16 mouse cellular contexts compared by ENCODE assay signal in the genomic region with DNA sequence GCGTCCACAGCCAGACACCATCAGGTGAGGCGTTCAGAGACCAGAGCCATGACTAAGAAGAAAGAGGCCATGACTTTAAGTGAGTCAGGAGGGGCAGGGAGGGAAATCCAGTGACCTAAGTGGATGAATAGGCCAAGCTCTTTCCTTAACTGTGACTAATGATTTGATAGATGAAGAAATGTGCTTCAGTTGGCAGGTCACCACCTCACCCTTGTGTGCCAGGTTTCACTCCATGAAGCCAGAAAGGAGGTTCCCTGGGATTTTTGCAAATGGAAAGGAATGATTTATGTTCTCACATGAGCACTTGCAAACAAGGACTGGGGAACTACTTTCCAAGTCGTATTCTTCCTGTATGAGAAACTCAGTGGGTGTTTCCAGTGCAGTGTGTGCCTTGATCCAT.
DNase-seq lines count a peak whose midpoint lies in the region; ATAC-seq and TF ChIP-seq lines count a peak whose summit lies in the region.
"Had no signal": no experiment of that assay in that cellular context is flagged by ENCODE, and none has a peak within 500 bp of the region (broad histone marks: within the 10 kb centered on the region; RNA-seq: fewer than 3 reads in every experiment).

No protein-coding gene starts in this region.

- no peak for TF ChIP-seq POLR2A in cerebellum, adult 2 months (IDR thresholded peaks at IDR 0.05; ENCODE audit: borderline replicate concordance, insufficient read depth, low read length)

- H3K4me1 ChIP-seq in cerebellum, adult 2 months (ENCODE audit: control insufficient read depth, insufficient read depth, low read length), result no peaks in the 10 kb centered on the region
- H3K4me1 ChIP-seq in lung, postnatal 0 days (ENCODE audit: insufficient read depth, low read depth, low read length), result no peaks in the 10 kb centered on the region
- H3K4me1 ChIP-seq: embryonic facial prominence, embryonic 10.5 days; forebrain, embryonic 12.5 days; heart, embryonic 13.5 days; liver, embryonic 12.5 days had no signal

- 62% methylated on average over 3 of the region's 3 CpGs for WGBS in cerebellum, adult 2 months
- WGBS in lung, postnatal 0 days, result 64% methylated on average over 3 of the region's 3 CpGs

- H3K36me3 ChIP-seq in lung, postnatal 0 days (ENCODE audit: insufficient read depth, low read length), result no peaks in the 10 kb centered on the region
- H3K36me3 ChIP-seq: embryonic facial prominence, embryonic 10.5 days; forebrain, embryonic 12.5 days; heart, embryonic 13.5 days; liver, embryonic 12.5 days had no signal

- H3K27ac ChIP-seq in cerebellum, adult 2 months (ENCODE audit: insufficient read depth, low read length), result no peak overlapping the region
- H3K27ac ChIP-seq in lung, postnatal 0 days (ENCODE audit: low read length), result no peak overlapping the region
- H3K27ac ChIP-seq: embryonic facial prominence, embryonic 10.5 days; forebrain, embryonic 12.5 days; heart, embryonic 13.5 days; hindbrain, embryonic 14.5 days; liver, embryonic 12.5 days; macrophage had no signal

- TF ChIP-seq EP300 in lung, postnatal 0 days (IDR thresholded peaks at IDR 0.05), result no peak

- peak; percentile 2 to 5 for DNase-seq in cerebellum, postnatal 14 days
- DNase-seq in cerebellum, adult 2 months, result no peak
- peak; percentile 10 for DNase-seq in lung, postnatal 36 days
- no peak for DNase-seq in lung, postnatal 0 days (ENCODE audit: low spot score)
- peak; percentile 87 for DNase-seq in fat pad, adult 2 months (ENCODE audit: extremely low read depth, low read depth, low spot score)
- DNase-seq in skeletal muscle tissue, adult 2 months (ENCODE audit: low read depth, low spot score), result peak; percentile 87
- no peak for DNase-seq in retina, embryonic 14.5 days (ENCODE audit: low spot score)
- DNase-seq: kidney, adult 8-10 months; right cerebral cortex, postnatal 4 days had no signal

- ATAC-seq in lung, postnatal 0 days, result no peak
- no peak for ATAC-seq in megakaryocyte progenitor cell, adult 5-6 weeks (replicated peaks; ENCODE audit: poor library complexity)
- ATAC-seq: liver, embryonic 12.5 days had no signal

- H3K9me3 ChIP-seq in lung, postnatal 0 days (ENCODE audit: low read length), result no peaks in the 10 kb centered on the region
- H3K9me3 ChIP-seq: embryonic facial prominence, embryonic 10.5 days; forebrain, embryonic 12.5 days; heart, embryonic 13.5 days; liver, embryonic 12.5 days had no signal

- TF ChIP-seq CTCF in cerebellum, adult 2 months (IDR thresholded peaks at IDR 0.05; ENCODE audit: borderline replicate concordance, insufficient read depth, low read depth, low read length), result no peak
- no peak for TF ChIP-seq CTCF in lung, postnatal 0 days (IDR thresholded peaks at IDR 0.05)

- H3K9ac ChIP-seq in lung, postnatal 0 days (replicated peaks; ENCODE audit: low read depth), result no peak overlapping the region
- H3K9ac ChIP-seq: forebrain, embryonic 12.5 days; heart, embryonic 13.5 days; hindbrain, embryonic 14.5 days; liver, embryonic 12.5 days had no signal

- no peak overlapping the region for H3K4me2 ChIP-seq in lung, postnatal 0 days (replicated peaks; ENCODE audit: low read depth, low read length)
- H3K4me2 ChIP-seq: forebrain, embryonic 12.5 days; heart, embryonic 13.5 days; hindbrain, embryonic 14.5 days; liver, embryonic 12.5 days had no signal

- H3K4me3 ChIP-seq in cerebellum, adult 2 months (replicated peaks; ENCODE audit: insufficient read depth, low read depth, low read length), result no peak overlapping the region
- H3K4me3 ChIP-seq in lung, postnatal 0 days (ENCODE audit: low read depth, low read length), result no peak overlapping the region
- H3K4me3 ChIP-seq: embryonic facial prominence, embryonic 10.5 days; forebrain, embryonic 12.5 days; heart, embryonic 13.5 days; liver, embryonic 12.5 days had no signal

- no peaks in the 10 kb centered on the region for H3K27me3 ChIP-seq in cerebellum, adult 2 months (ENCODE audit: control insufficient read depth, insufficient read depth, low read length)
- H3K27me3 ChIP-seq in lung, postnatal 0 days (replicated peaks; ENCODE audit: insufficient read depth, low read length), result no peaks in the 10 kb centered on the region
- H3K27me3 ChIP-seq: forebrain, embryonic 12.5 days; heart, embryonic 13.5 days; liver, embryonic 12.5 days had no signal

Comparison
In these comparisons a context has a peak if more than half of its experiments do, and no peak if none do; other contexts are left out.
1. DNase-seq: peak in cerebellum, postnatal 14 days (2 of 2), lung, postnatal 36 days (single experiment), fat pad, adult 2 months (single experiment) and skeletal muscle tissue, adult 2 months (single experiment); none in cerebellum, adult 2 months (0 of 2), lung, postnatal 0 days (single experiment) and retina, embryonic 14.5 days (single experiment).